In the genomic region with DNA sequence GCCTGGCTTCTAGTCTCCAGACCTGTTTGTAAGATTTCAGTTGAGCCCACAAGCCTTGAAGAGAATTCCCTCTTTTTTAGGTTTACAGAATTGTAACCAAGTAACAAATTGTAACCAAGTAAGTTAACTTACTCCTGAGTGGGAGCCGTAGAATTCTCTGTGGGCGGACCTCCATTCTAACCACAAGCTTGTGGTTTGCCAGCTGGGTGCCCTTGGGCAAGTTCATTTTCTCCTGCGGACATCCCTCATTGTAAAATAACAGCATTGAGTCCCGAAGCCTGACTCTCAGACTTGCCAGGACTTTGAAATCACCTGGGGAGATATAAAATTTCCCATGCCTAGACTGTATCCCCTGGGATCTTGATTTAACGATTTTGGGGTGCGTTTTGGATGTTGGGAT, we compare ENCODE assay signal across 22 mouse cellular contexts. TPM values are rescaled to one million over a fixed set of nuclear protein-coding genes. Genes with fewer than 3 reads are reported as not detected.
"Had no signal": no experiment of that assay in that cellular context is flagged by ENCODE, and none has a peak within 500 bp of the region (broad histone marks: within the 10 kb centered on the region; RNA-seq: fewer than 3 reads in every experiment).

No protein-coding gene starts in this region.

- H3K27me3 ChIP-seq: heart, embryonic 12.5 days; hindbrain, embryonic 12.5 days; intestine, embryonic 15.5 days; limb, embryonic 12.5 days; liver, embryonic 13.5 days; liver, embryonic 15.5 days had no signal

- DNase-seq: gastrocnemius, postnatal 14 days; gastrocnemius, postnatal 36 days; heart, adult 11 months; heart, adult 2 months; heart, postnatal 10 days; heart, postnatal 4 days; kidney, adult 18-20 months; kidney, adult 8-10 months; kidney, postnatal 10 days; kidney, postnatal 25 days; kidney, postnatal 4 days; layer of hippocampus, adult 9-11 months; liver; liver, embryonic 13.5 days had no signal

- ATAC-seq: hindbrain, embryonic 16.5 days; inflammation-experienced regulatory T-cells, adult 6 months; intestine, embryonic 15.5 days; intestine, postnatal 0 days had no signal

RNA-seq across cellular contexts. Expression of a gene that starts 19.1 kb away (rescaled TPM):
- polyA plus RNA-seq: inflammation-experienced regulatory T-cells, adult 6 months had no signal
